Mouse (Mus musculus): ENCODE measurements around the gene Llph. TPM values are rescaled to one million over a fixed set of nuclear protein-coding genes. Genes with fewer than 3 reads are reported as not detected.

Gene Llph
- polyA plus RNA-seq, 1 experiment: 31.6 TPM

DNA sequence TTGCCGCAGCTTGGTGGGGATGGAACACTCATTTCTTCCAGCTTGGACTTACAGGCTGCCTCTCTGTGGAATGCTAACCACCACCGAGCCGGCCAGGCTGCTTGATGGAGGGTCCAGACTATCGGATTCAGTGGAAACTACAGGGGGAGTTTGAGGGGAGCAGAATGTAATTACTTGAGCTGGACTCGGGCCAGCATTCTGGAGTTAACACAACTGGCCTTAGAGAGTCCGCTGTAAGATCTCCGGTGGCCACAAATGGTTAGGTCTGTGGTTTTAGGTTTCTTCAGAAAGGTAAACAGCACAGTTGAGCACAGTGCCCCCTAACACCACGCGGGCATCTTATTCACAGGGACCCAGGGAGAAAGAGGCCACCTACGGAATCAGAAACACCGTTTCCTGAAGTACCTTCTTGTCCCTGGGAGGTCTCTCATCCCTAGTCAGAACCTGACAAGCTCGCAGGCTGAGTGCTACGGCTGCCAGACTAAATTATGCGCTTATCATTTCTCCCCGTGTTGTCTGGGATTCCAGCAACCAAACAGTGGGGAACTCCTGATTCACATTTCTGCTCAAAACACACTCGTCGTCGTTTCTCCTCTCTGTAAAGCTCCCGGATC, 45.5 kb downstream of the Llph start:
- Histone ChIP-seq H3K4me1 (ENCODE audit: control insufficient read depth, insufficient read depth, low read length) (peaks cover 11% of the 10 kb centered on the region), H3K27ac (ENCODE audit: insufficient read depth, low read length) (peak overlapping the region; percentile 88), H3K4me3 (ENCODE audit: insufficient read depth, low read length) (no peak overlapping the region)
- TF ChIP-seq POLR2A (IDR thresholded peaks at IDR 0.05; ENCODE audit: low read depth, low read length) (0 out of 2 replicates have a peak, but pooled peaks have one; percentile 8), CTCF (IDR thresholded peaks at IDR 0.05; ENCODE audit: borderline replicate concordance, insufficient read depth, low read length) (no peak)

DNA sequence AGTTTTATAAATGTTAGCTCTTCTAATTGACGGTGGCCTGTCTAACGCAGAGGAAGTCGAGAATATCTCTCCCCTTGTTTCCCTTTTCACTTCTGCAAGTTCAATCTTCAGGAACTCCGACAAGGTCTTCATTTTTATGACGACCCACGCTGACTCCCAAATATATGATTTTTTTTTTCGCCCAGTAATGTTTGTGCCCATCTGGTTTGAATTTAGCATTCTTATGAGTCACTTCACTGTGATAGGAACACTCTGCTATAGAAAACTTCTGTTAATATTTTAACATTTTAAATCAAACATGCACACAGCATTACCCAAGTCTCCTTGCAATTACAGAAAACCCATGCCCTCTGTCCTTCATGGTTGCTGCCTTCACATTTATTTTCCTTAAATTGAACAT, 46.5 kb downstream of the Llph start:
- no peak for TF ChIP-seq POLR2A (IDR thresholded peaks at IDR 0.05; ENCODE audit: low read depth, low read length)
- TF ChIP-seq CTCF (IDR thresholded peaks at IDR 0.05; ENCODE audit: borderline replicate concordance, insufficient read depth, low read length): no peak
- Histone ChIP-seq H3K4me1 (ENCODE audit: control insufficient read depth, insufficient read depth, low read length) (peaks cover 11% of the 10 kb centered on the region), H3K27ac (ENCODE audit: insufficient read depth, low read length) (peak overlapping the region; percentile 88), H3K4me3 (ENCODE audit: insufficient read depth, low read length) (peak overlapping the region; percentile 7; the same call in 1 of the 2 replicates)

DNA sequence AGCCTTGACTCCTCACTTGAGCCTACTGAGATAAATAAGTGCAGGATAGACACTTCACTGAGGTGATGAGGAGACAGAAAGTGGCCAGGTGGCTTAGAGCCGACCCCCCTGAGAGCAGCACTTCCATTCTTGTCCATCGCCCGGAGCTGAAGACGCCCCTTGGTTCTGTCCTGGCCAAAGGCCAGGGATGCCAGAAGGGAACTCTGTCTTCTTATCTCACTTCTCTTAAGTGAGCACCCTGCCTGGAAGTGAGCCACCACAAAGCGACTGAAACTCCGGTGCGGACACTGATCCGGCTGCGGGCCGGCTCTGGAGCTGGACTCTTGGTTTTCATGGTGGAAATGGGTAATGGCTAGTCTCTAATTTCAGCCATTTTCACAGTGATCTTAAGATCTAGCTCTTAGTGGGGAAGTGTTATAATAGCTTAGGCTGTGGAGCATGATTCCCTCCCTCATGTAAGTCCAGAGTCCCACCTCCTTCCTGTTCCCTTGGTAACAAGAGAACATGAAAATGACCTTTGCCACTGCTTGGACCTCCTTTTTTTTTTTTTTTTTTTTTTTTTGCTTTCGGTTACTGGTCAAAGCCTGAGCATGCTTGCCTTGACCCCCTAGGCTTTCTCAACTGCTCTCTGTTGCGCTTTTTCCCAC, 52.7 kb downstream of the Llph start:
- Histone ChIP-seq H3K4me3 (ENCODE audit: insufficient read depth, low read length) (no peak overlapping the region), H3K27ac (ENCODE audit: insufficient read depth, low read length) (no peak overlapping the region), H3K4me1 (ENCODE audit: control insufficient read depth, insufficient read depth, low read length) (no peaks in the 10 kb centered on the region)
- TF ChIP-seq POLR2A (IDR thresholded peaks at IDR 0.05; ENCODE audit: low read depth, low read length) (no peak), CTCF (IDR thresholded peaks at IDR 0.05; ENCODE audit: borderline replicate concordance, insufficient read depth, low read length) (no peak)

DNA sequence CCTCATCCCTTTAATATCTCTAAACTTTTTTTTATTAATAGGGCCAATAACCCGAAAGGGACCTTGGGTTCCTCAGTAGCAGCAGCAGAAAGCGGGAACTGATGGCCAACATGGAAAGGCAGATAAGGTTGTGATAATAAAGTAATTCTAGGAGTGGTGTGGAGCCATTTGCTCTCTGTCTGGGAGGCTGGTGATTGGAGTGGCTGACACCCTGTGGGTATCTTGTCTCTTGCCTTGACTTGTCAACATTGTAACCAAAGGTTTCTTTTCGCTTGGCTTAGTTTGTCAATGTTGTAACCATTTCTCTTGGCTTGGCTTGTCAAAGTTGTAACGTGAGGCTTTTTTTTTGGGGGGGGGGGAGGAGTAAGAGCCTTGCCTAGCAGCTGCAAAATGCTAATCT, 53.5 kb downstream of the Llph start:
- H3K4me3 ChIP-seq (ENCODE audit: insufficient read depth, low read length): no peak overlapping the region
- no peaks in the 10 kb centered on the region for H3K4me1 ChIP-seq (ENCODE audit: control insufficient read depth, insufficient read depth, low read length)
- TF ChIP-seq POLR2A (IDR thresholded peaks at IDR 0.05; ENCODE audit: low read depth, low read length) (no peak), CTCF (IDR thresholded peaks at IDR 0.05; ENCODE audit: borderline replicate concordance, insufficient read depth, low read length) (no peak)
- H3K27ac ChIP-seq (ENCODE audit: insufficient read depth, low read length): no peak overlapping the region

DNA sequence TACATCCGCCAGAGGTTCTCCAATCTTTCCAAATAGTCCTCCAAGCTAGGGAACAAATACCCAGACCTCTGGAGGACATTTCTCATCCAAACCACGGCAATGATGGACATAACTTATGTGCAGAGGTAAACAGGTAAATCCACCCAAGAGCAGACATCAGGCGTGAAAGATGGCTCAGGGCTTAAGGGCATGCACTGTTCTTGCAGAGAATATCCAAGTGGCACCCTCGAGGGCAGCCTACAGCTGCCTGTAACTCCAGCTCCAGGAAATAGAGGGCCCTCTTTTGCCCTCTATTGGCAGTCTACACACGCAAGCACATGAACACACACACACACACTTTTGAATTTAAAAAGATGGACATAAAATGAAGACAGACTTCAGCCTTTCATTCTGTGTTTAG, 54.8 kb downstream of the Llph start:
- Histone ChIP-seq H3K4me3 (ENCODE audit: insufficient read depth, low read length) (no peak overlapping the region), H3K4me1 (ENCODE audit: control insufficient read depth, insufficient read depth, low read length) (no peaks in the 10 kb centered on the region), H3K27ac (ENCODE audit: insufficient read depth, low read length) (no peak overlapping the region)
- no peak for TF ChIP-seq CTCF (IDR thresholded peaks at IDR 0.05; ENCODE audit: borderline replicate concordance, insufficient read depth, low read length)
- TF ChIP-seq POLR2A (IDR thresholded peaks at IDR 0.05; ENCODE audit: low read depth, low read length): no peak

Other genes starting within 250 kb of the Llph start
- gene Helb, start 114.1 kb upstream of the Llph start, polyA plus RNA-seq (2011; ENCODE audit: insufficient read length, low read depth, missing spikeins): 8.8 and 11.1 TPM in 2 replicates
- 89.3 and 97.1 TPM in 2 replicates for gene Tmbim4, start 25.5 kb upstream of the Llph start, polyA plus RNA-seq (2011; ENCODE audit: insufficient read length, low read depth, missing spikeins)
- 6.8 and 7.7 TPM in 2 replicates for gene Irak3, start 24.9 kb upstream of the Llph start, polyA plus RNA-seq (2011; ENCODE audit: insufficient read length, low read depth, missing spikeins)
- gene Hmga2, start 249.4 kb downstream of the Llph start, polyA plus RNA-seq (2011; ENCODE audit: insufficient read length, low read depth, missing spikeins): 195 and 437 TPM in 2 replicates